Mouse (Mus musculus) megakaryocyte, embryonic 14.5 days (primary cell): ENCODE measurements at regions not wholly inside any gene's neighbourhood (a gene's known extent, or its start where the extent isn't known, plus 50 kb on each side); places are given as distances from the start of the nearest gene placed in this dataset.

Experiments
- FLI1 ChIP-seq: IDR thresholded peaks from 2 replicates; pipeline ENCODE4 v1.6.1; 2012; ENCODE audit warnings: low read length, inconsistent platforms, mixed read lengths
- GATA1 ChIP-seq: IDR thresholded peaks from 3 replicates; pipeline ENCODE4 v1.6.1; 2012; ENCODE audit warnings: mixed read lengths, low read length, inconsistent platforms, borderline replicate concordance

GRCm38 (mm10) chr6:51025411-51025810 lies 371.2 kb upstream of the Npvf start:
- TF ChIP-seq GATA1, result no peak
- no peak for TF ChIP-seq FLI1
